Mouse (Mus musculus): ENCODE measurements around the gene Ano6.

Ano6 gene

GRCm38 (mm10) chr15:95768703-95769102 lies 21.9 kb upstream of the Ano6 start:
- DNase-seq (ENCODE audit: low spot score) = no peak

GRCm38 (mm10) chr15:95769576-95769975 lies 21.1 kb upstream of the Ano6 start:
- no peak for DNase-seq (ENCODE audit: low spot score)

GRCm38 (mm10) chr15:95770307-95770706 lies 20.3 kb upstream of the Ano6 start:
- no peak for DNase-seq (ENCODE audit: low spot score)

GRCm38 (mm10) chr15:95772374-95772773 lies 18.3 kb upstream of the Ano6 start:
- no peak for DNase-seq (ENCODE audit: low spot score)

- peak; percentile 57 for DNase-seq (ENCODE audit: low spot score)
Measured at GRCm38 (mm10) chr15:95772861-95773836, 17.5 kb upstream of the Ano6 start.

- no peak for DNase-seq (ENCODE audit: low spot score)
Measured at GRCm38 (mm10) chr15:95774197-95774596, 16.4 kb upstream of the Ano6 start.

GRCm38 (mm10) chr15:95774674-95775414 lies 15.8 kb upstream of the Ano6 start:
- no peak for DNase-seq (ENCODE audit: low spot score)

GRCm38 (mm10) chr15:95777743-95778142 lies 12.9 kb upstream of the Ano6 start:
- DNase-seq (ENCODE audit: low spot score) = no peak

GRCm38 (mm10) chr15:95778710-95779109 lies 11.9 kb upstream of the Ano6 start:
- DNase-seq (ENCODE audit: low spot score) = no peak

- no peak for DNase-seq (ENCODE audit: low spot score)
Measured at GRCm38 (mm10) chr15:95786624-95787023, 4.0 kb upstream of the Ano6 start.

GRCm38 (mm10) chr15:95787578-95787977 lies 3.1 kb upstream of the Ano6 start:
- no peak for DNase-seq (ENCODE audit: low spot score)

- no peak for DNase-seq (ENCODE audit: low spot score)
Measured at GRCm38 (mm10) chr15:95789562-95790528, 798 bp upstream of the Ano6 start.

- DNase-seq (ENCODE audit: low spot score) = no peak
Measured at GRCm38 (mm10) chr15:95791141-95791791, 623 bp downstream of the Ano6 start.

- no peak for DNase-seq (ENCODE audit: low spot score)
Measured at GRCm38 (mm10) chr15:95791855-95792254, 1.2 kb downstream of the Ano6 start.

- DNase-seq (ENCODE audit: low spot score) = no peak
Measured at GRCm38 (mm10) chr15:95792261-95793260, 1.9 kb downstream of the Ano6 start.

- no peak for DNase-seq (ENCODE audit: low spot score)
Measured at GRCm38 (mm10) chr15:95793748-95794491, 3.3 kb downstream of the Ano6 start.

- no peak for DNase-seq (ENCODE audit: low spot score)
Measured at GRCm38 (mm10) chr15:95794611-95795565, 4.2 kb downstream of the Ano6 start.

- no peak for DNase-seq (ENCODE audit: low spot score)
Measured at GRCm38 (mm10) chr15:95796062-95796461, 5.4 kb downstream of the Ano6 start.

All from ovary, postnatal 14 days (tissue).